Mouse (Mus musculus): Measurements from ENCODE around the gene Gm29609. TPM values are rescaled to one million over a fixed set of nuclear protein-coding genes. Genes with fewer than 3 reads are reported as not detected.
A peak's percentile ranks its signal among the peaks of the same experiment; 100 is the strongest.

Gene Gm29609
- total and polyA plus RNA-seq, 2 experiments from 2014 or later: 1.9 to 3.1 TPM

DNA sequence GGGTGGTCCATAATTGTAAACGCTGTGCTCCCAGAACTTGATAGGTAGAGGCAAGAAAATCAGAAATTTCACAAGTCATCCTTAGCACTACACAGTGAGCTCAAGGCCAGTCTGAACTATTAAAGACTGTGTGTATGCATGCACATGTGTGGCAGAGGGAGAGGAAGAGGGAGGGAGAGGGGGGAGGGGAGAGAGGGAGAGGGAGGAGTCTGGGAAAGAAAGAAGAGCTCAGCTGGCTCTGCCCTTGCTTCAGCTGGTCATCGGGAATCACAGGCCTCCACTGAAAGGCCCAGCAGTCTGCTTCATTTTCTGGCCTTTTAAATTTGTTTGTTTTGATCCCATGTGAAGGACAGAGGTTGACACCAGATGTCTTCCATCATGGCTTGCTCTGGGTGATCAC, 56.2 kb downstream of the Gm29609 start:
- Histone ChIP-seq H3K4me2 (ENCODE audit: low read depth, low read length, poor library complexity, severe bottlenecking) (no peak overlapping the region), H3K4me1 (ENCODE audit: insufficient read depth, low read length) (no peaks in the 10 kb centered on the region), H3K4me3 (ENCODE audit: low read depth, low read length) (no peak overlapping the region), H3K27me3 (ENCODE audit: insufficient read depth, low read length) (no peaks in the 10 kb centered on the region), H3K9me3 (ENCODE audit: low read length) (no peaks in the 10 kb centered on the region), H3K36me3 (ENCODE audit: insufficient read depth, low read length) (no peaks in the 10 kb centered on the region), H3K27ac (ENCODE audit: low read depth, low read length) (no peak overlapping the region), H3K9ac (replicated peaks; ENCODE audit: low read length, poor library complexity, severe bottlenecking) (no peak overlapping the region)
- WGBS: 30% methylated on average over 2 of the region's 2 CpGs
- ATAC-seq (ENCODE audit: low FRiP score) (no peak), DNase-seq (ENCODE audit: low spot score) (no peak)
- no peak for TF ChIP-seq CTCF (IDR thresholded peaks at IDR 0.05)

DNA sequence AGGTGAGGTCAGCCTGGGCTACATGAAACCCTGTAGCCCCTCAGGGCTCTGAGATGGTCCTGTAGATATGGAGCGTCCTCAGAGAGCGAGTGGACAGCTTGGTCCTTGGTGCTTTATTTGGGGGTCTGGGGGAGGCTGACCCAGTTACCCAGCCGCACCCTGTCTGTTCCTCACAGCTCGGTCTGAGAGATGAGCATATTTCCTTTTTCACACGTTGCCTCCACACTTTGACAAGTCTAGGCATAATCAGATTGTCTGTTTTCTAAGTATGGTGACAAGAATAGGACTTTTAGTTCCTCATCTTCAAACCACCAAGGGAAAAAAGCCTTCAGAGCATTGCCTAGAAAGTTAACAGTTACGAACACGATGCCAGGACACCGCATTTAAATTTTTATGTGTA, 58.6 kb downstream of the Gm29609 start:
- no peak for DNase-seq (ENCODE audit: low spot score)
- Histone ChIP-seq H3K4me3 (ENCODE audit: low read depth, low read length) (no peak overlapping the region), H3K4me1 (ENCODE audit: insufficient read depth, low read length) (no peaks in the 10 kb centered on the region), H3K27me3 (ENCODE audit: insufficient read depth, low read length) (no peaks in the 10 kb centered on the region), H3K9me3 (ENCODE audit: low read length) (no peaks in the 10 kb centered on the region), H3K9ac (replicated peaks; ENCODE audit: low read length, poor library complexity, severe bottlenecking) (no peak overlapping the region), H3K4me2 (ENCODE audit: low read depth, low read length, poor library complexity, severe bottlenecking) (no peak overlapping the region), H3K27ac (ENCODE audit: low read depth, low read length) (no peak overlapping the region), H3K36me3 (ENCODE audit: insufficient read depth, low read length) (no peaks in the 10 kb centered on the region)
- no peak for ATAC-seq (ENCODE audit: low FRiP score)
- TF ChIP-seq CTCF (IDR thresholded peaks at IDR 0.05): no peak
- 83% methylated on average over 8 of the region's 8 CpGs for WGBS

DNA sequence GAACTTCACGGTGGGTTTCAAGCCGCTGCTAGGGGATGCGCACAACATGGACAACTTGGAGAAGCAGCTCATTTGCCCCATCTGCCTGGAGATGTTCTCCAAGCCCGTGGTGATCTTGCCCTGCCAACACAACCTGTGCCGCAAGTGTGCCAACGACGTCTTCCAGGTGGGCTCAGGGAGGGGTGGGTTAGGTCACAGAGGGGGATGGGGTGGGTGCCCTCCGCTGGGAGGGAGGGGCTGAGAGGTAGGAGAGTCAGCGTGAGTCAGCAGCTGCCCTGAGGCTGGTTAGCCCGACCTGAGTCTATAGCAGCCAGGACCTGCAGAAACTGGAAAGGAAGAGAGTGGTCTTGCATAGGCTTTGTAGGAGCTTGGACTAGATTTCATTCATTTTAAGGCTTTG, 62.8 kb downstream of the Gm29609 start:
- no peak for ATAC-seq (ENCODE audit: low FRiP score)
- H3K27ac ChIP-seq (ENCODE audit: low read depth, low read length): no peak overlapping the region
- 35% methylated on average over 10 of the region's 10 CpGs for WGBS
- no peaks in the 10 kb centered on the region for H3K4me1 ChIP-seq (ENCODE audit: insufficient read depth, low read length)
- H3K36me3 ChIP-seq (ENCODE audit: insufficient read depth, low read length): no peaks in the 10 kb centered on the region
- TF ChIP-seq CTCF (IDR thresholded peaks at IDR 0.05): no peak
- no peaks in the 10 kb centered on the region for H3K9me3 ChIP-seq (ENCODE audit: low read length)
- DNase-seq (ENCODE audit: low spot score): no peak
- no peak overlapping the region for H3K4me3 ChIP-seq (ENCODE audit: low read depth, low read length)
- H3K27me3 ChIP-seq (ENCODE audit: insufficient read depth, low read length): no peaks in the 10 kb centered on the region
- H3K4me2 ChIP-seq (ENCODE audit: low read depth, low read length, poor library complexity, severe bottlenecking): no peak overlapping the region
- H3K9ac ChIP-seq (replicated peaks; ENCODE audit: low read length, poor library complexity, severe bottlenecking): no peak overlapping the region

DNA sequence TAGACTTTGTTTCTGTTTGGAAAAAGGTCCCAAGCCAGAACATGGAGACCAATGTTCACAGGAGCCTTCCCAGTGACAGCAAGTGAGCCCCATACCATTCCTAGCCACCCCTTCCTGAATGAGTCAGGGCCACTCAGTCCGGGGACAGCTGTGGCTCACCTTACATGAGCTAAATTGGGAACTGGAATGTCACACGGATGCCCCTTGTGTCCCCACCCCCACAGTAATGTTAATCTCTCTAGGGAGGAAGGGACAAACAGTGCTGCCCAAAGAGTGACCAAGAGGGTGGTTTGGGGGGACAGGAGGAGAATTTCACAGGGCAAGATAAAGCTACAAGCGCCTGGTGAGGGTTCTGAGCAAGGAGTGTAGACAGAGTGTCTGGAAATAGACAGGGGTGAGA, 63.4 kb downstream of the Gm29609 start, which contains the start of gene Trim54:
Gene Trim54 (plus strand): TSS at position 359 of the 400 bp plus-strand sequence.
- ATAC-seq (ENCODE audit: low FRiP score): no peak
- no peak within 1 kb of the TSS for H3K27ac ChIP-seq (ENCODE audit: low read depth, low read length)
- no peak within 1 kb of the TSS for H3K9ac ChIP-seq (replicated peaks; ENCODE audit: low read length, poor library complexity, severe bottlenecking)
- no peaks in the 10 kb centered on the region for H3K4me1 ChIP-seq (ENCODE audit: insufficient read depth, low read length)
- WGBS: 57% methylated on average over 3 of the region's 3 CpGs
- no peaks in the 10 kb centered on the region for H3K9me3 ChIP-seq (ENCODE audit: low read length)
- no peak within 1 kb of the TSS for H3K4me3 ChIP-seq (ENCODE audit: low read depth, low read length)
- H3K27me3 ChIP-seq (ENCODE audit: insufficient read depth, low read length): no peaks in the 10 kb centered on the region
- H3K36me3 ChIP-seq (ENCODE audit: insufficient read depth, low read length): no peaks in the 10 kb centered on the region
- no peak within 1 kb of the TSS for H3K4me2 ChIP-seq (ENCODE audit: low read depth, low read length, poor library complexity, severe bottlenecking)
- TF ChIP-seq CTCF (IDR thresholded peaks at IDR 0.05): no peak
- DNase-seq (ENCODE audit: low spot score): no peak

DNA sequence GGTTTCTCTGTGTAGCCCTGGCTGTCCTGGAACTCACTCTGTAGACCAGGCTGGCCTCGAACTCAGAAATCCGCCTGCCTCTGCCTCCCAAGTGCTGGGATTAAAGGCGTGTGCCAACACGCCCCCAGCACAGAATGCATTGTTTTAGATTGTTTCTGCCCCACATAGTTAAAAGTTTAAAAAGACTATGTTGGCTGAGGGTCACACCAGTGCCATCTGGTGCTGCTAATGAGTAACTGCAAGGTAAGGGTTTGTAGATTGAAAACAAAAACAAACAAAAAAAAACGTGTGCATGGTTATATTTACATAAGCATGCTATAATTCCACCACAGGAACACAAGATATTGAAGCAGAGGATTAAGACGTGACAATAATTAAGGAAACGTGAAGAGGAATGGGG, 68.9 kb downstream of the Gm29609 start:
- no peaks in the 10 kb centered on the region for H3K9me3 ChIP-seq (ENCODE audit: low read length)
- no peak overlapping the region for H3K4me2 ChIP-seq (ENCODE audit: low read depth, low read length, poor library complexity, severe bottlenecking)
- peak; percentile 71 for TF ChIP-seq CTCF (IDR thresholded peaks at IDR 0.05)
- H3K27ac ChIP-seq (ENCODE audit: low read depth, low read length): no peak overlapping the region
- DNase-seq (ENCODE audit: low spot score): no peak
- no peaks in the 10 kb centered on the region for H3K27me3 ChIP-seq (ENCODE audit: insufficient read depth, low read length)
- no peak for ATAC-seq (ENCODE audit: low FRiP score)
- H3K36me3 ChIP-seq (ENCODE audit: insufficient read depth, low read length): no peaks in the 10 kb centered on the region
- 32% methylated on average over 7 of the region's 7 CpGs for WGBS
- no peak overlapping the region for H3K4me3 ChIP-seq (ENCODE audit: low read depth, low read length)
- no peak overlapping the region for H3K9ac ChIP-seq (replicated peaks; ENCODE audit: low read length, poor library complexity, severe bottlenecking)
- H3K4me1 ChIP-seq (ENCODE audit: insufficient read depth, low read length): no peaks in the 10 kb centered on the region

DNA sequence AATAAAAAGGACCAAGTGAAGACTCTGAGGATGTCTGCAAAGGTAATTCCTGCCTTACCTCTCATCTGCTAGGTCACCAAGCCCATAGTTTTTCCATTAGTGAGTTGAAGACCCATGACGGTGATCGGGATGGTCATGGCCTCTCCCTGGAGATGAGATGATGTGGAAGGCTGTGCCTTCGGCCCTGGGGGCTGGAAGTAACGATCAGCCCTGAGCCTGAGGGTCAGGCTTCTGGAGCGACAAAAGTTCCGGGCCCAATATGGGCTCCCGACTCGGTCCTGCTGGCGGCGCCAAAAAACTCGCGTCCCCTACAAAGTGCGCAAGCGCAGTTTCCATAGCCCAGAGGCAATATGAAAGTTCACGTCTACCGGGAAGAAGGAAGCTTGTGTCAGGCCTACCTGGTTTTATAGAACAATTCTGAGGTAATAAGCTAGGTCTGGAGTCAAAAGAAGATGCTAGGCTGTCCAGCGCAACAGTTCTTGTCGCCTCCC, 71.7 kb downstream of the Gm29609 start, which contains the start of gene Slc30a3:
Gene Slc30a3 (minus strand): TSS at position 238 of the 491 bp plus-strand sequence.
- Histone ChIP-seq H3K4me2 (ENCODE audit: low read depth, low read length, poor library complexity, severe bottlenecking) (no peak within 1 kb of the TSS), H3K27ac (ENCODE audit: low read depth, low read length) (no peak within 1 kb of the TSS), H3K4me3 (ENCODE audit: low read depth, low read length) (no peak within 1 kb of the TSS), H3K9ac (replicated peaks; ENCODE audit: low read length, poor library complexity, severe bottlenecking) (no peak within 1 kb of the TSS), H3K36me3 (ENCODE audit: insufficient read depth, low read length) (no peaks in the 10 kb centered on the region), H3K27me3 (ENCODE audit: insufficient read depth, low read length) (no peaks in the 10 kb centered on the region), H3K9me3 (ENCODE audit: low read length) (no peaks in the 10 kb centered on the region), H3K4me1 (ENCODE audit: insufficient read depth, low read length) (no peaks in the 10 kb centered on the region)
- ATAC-seq (ENCODE audit: low FRiP score) (no peak), DNase-seq (ENCODE audit: low spot score) (no peak)
- 94% methylated on average over 18 of the region's 18 CpGs for WGBS
- TF ChIP-seq CTCF (IDR thresholded peaks at IDR 0.05): no peak
